Comparison of ENCODE assay signal across 35 mouse cellular contexts in the genomic region with DNA sequence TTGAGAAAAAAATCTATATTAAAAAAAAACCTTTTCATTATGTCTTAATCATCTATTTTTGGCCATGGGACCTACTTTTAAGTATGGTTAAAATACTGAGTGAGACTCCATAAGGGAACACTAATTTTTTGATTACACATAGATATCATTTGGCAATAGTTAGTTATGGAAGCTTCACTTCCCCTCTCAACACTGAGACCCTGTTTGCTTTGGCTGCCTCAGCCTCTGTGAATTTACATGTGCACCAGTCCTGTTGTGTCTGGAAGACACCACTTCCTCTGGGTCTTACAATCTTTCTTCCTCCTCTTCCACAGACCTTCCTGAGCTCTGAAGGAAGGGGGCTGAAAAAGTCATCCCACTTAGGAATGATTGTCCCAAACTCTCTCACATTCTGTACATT. TPM values are rescaled to one million over a fixed set of nuclear protein-coding genes. Genes with fewer than 3 reads are reported as not detected.
DNase-seq lines count a peak whose midpoint lies in the region; ATAC-seq and TF ChIP-seq lines count a peak whose summit lies in the region.
"Had no signal": no experiment of that assay in that cellular context is flagged by ENCODE, and none has a peak within 500 bp of the region (broad histone marks: within the 10 kb centered on the region; RNA-seq: fewer than 3 reads in every experiment).

No protein-coding gene starts in this region.

- H3K4me3 ChIP-seq in spleen, adult 2 months (ENCODE audit: extremely low read depth, insufficient read depth, insufficient read length): no peak overlapping the region
- H3K4me3 ChIP-seq in hindbrain, embryonic 11.5 days (ENCODE audit: low read depth, low read length): no peak overlapping the region
- H3K4me3 ChIP-seq: embryonic facial prominence, embryonic 12.5 days; embryonic facial prominence, embryonic 15.5 days; gastrocnemius, adult 2 months; heart, adult 2 months; hindbrain, embryonic 13.5 days had no signal

- no peak for TF ChIP-seq CTCF in spleen, adult 2 months (IDR thresholded peaks at IDR 0.05; ENCODE audit: extremely low read depth, insufficient read depth, insufficient read length, insufficient replicate concordance)

- DNase-seq in spleen, adult 2 months (ENCODE audit: low read depth in 1 of 2, low spot score in 2 of 2): no peak
- DNase-seq in spleen, adult 18-20 months: no peak
- DNase-seq in embryo, embryonic 9.5 days (ENCODE audit: extremely low spot score): no peak
- DNase-seq in ovary, postnatal 36 days (ENCODE audit: low spot score): no peak
- no peak for DNase-seq in hindbrain, embryonic 11.5 days (ENCODE audit: low spot score)
- DNase-seq: adrenal gland, adult 2 months; adrenal gland, postnatal 14 days; cerebellum, adult 11-12 months; cerebellum, adult 8-10 months; cerebellum, postnatal 10 days; cerebellum, postnatal 36 days; forebrain, postnatal 0 days; gastrocnemius, adult 2 months; gastrocnemius, postnatal 14 days; heart, adult 2 months had no signal

- H3K27ac ChIP-seq in spleen, adult 2 months (ENCODE audit: insufficient read depth, low read length): 0 out of 2 replicates have a peak overlapping the region, but pooled peaks have one; percentile 4
- no peak overlapping the region for H3K27ac ChIP-seq in hindbrain, embryonic 11.5 days (ENCODE audit: low read depth, low read length)
- H3K27ac ChIP-seq: embryonic facial prominence, embryonic 12.5 days; embryonic facial prominence, embryonic 15.5 days; gastrocnemius, adult 2 months; heart, adult 2 months; hindbrain, embryonic 13.5 days; hindbrain, postnatal 0 days had no signal

- H3K36me3 ChIP-seq in spleen, adult 2 months (ENCODE audit: control insufficient read depth, insufficient read depth, low read length): no peaks in the 10 kb centered on the region
- H3K36me3 ChIP-seq in hindbrain, embryonic 11.5 days (ENCODE audit: control insufficient read depth, insufficient read depth, low read length): no peaks in the 10 kb centered on the region
- H3K36me3 ChIP-seq: embryonic facial prominence, embryonic 12.5 days; embryonic facial prominence, embryonic 15.5 days; hindbrain, embryonic 13.5 days had no signal

- no peak overlapping the region for H3K9ac ChIP-seq in hindbrain, embryonic 11.5 days (ENCODE audit: low read depth, low read length)
- H3K9ac ChIP-seq: embryonic facial prominence, embryonic 12.5 days; embryonic facial prominence, embryonic 15.5 days; forebrain, postnatal 0 days; hindbrain, embryonic 13.5 days had no signal

- no peaks in the 10 kb centered on the region for H3K9me3 ChIP-seq in hindbrain, embryonic 11.5 days (ENCODE audit: control insufficient read depth, low read length)
- H3K9me3 ChIP-seq: embryonic facial prominence, embryonic 12.5 days; embryonic facial prominence, embryonic 15.5 days; hindbrain, embryonic 13.5 days had no signal

- no peaks in the 10 kb centered on the region for H3K27me3 ChIP-seq in spleen, adult 2 months (ENCODE audit: control insufficient read depth, insufficient read depth, low read length)
- no peaks in the 10 kb centered on the region for H3K27me3 ChIP-seq in hindbrain, embryonic 11.5 days (ENCODE audit: control insufficient read depth, insufficient read depth, low read length)
- H3K27me3 ChIP-seq: embryonic facial prominence, embryonic 12.5 days; embryonic facial prominence, embryonic 15.5 days; hindbrain, embryonic 13.5 days had no signal

- H3K4me1 ChIP-seq in spleen, adult 2 months (ENCODE audit: control insufficient read depth, insufficient read depth, insufficient read length): peaks cover 11% of the 10 kb centered on the region; the same call in 1 of the 2 replicates
- no peaks in the 10 kb centered on the region for H3K4me1 ChIP-seq in hindbrain, embryonic 11.5 days (replicated peaks; ENCODE audit: control insufficient read depth, insufficient read depth, low read length)
- H3K4me1 ChIP-seq: embryonic facial prominence, embryonic 12.5 days; embryonic facial prominence, embryonic 15.5 days; hindbrain, embryonic 13.5 days had no signal

- H3K4me2 ChIP-seq in hindbrain, embryonic 11.5 days (replicated peaks; ENCODE audit: low read depth, low read length): no peak overlapping the region
- H3K4me2 ChIP-seq: embryonic facial prominence, embryonic 12.5 days; embryonic facial prominence, embryonic 15.5 days; heart, embryonic 11.5 days; hindbrain, embryonic 13.5 days had no signal

- peak; percentile 92 for ATAC-seq in granulocyte monocyte progenitor cell, adult 5-6 weeks (replicated peaks; ENCODE audit: poor library complexity, severe bottlenecking)
- peak; percentile 42; the same call in 1 of the 2 replicates for ATAC-seq in monocyte, adult 5-6 weeks (replicated peaks; ENCODE audit: insufficient number of reproducible peaks, low FRiP score, low TSS enrichment, poor library complexity, severe bottlenecking)
- ATAC-seq in hindbrain, embryonic 11.5 days (ENCODE audit: low FRiP score): no peak
- ATAC-seq: CD4-positive, CD25-positive, alpha-beta regulatory T cell, adult 4 months; forebrain, embryonic 14.5 days; forebrain, postnatal 0 days; hindbrain, postnatal 0 days; inflammation-experienced regulatory T-cells, adult 6 months had no signal

- no peak for TF ChIP-seq POLR2A in spleen, adult 2 months (IDR thresholded peaks at IDR 0.05; ENCODE audit: low read depth, low read length)

RNA-seq across cellular contexts. Expression of a gene that starts 11.1 kb away (rescaled TPM):
- not detected in 2 replicates for polyA plus RNA-seq in spleen, adult 2 months (2012; rRNA removed)
- total RNA-seq in granulocyte monocyte progenitor cell, adult 5-6 weeks (2014; fragmentation: Nextera tagmentation): not detected in 2 replicates
- not detected in 2 replicates for total RNA-seq in granulocyte monocyte progenitor cell, adult 5-6 weeks (2017)
- 0.86 to 1.5 TPM in 2 of 3 replicates, not detected in the other for total RNA-seq in monocyte, adult 5-6 weeks (2017)
- polyA plus RNA-seq in hindbrain, embryonic 11.5 days (2014; fragmentation: Nextera tagmentation; extraction: Ambion mirVana): 0.10 TPM in 1 of 2 replicates, not detected in the other
- total RNA-seq: adrenal gland, adult 2 months; adrenal gland, postnatal 14 days; forebrain, postnatal 0 days; gastrocnemius, adult 2 months; gastrocnemius, postnatal 14 days; gastrocnemius, postnatal 4 days; heart, adult 2 months; heart, postnatal 25 days; hematopoietic stem cell, adult 5-6 weeks; hindbrain, postnatal 0 days; MEL had no signal
- polyA plus RNA-seq: adrenal gland, adult 2 months; brain, embryonic 14.5 days; C2C12; forebrain, embryonic 11.5 days; forebrain, embryonic 14.5 days; forebrain, postnatal 0 days; frontal cortex, adult 2 months; heart, adult 2 months; heart, embryonic 11.5 days; heart, embryonic 14.5 days; heart, postnatal 0 days; hindbrain, embryonic 13.5 days; hindbrain, postnatal 0 days had no signal
